ENCODE assay signal across 8 mouse cellular contexts in genomic region chr8:89849416-89850208, GRCm38 (mm10).
DNase-seq lines count a peak whose midpoint lies in the region; ATAC-seq and TF ChIP-seq lines count a peak whose summit lies in the region.
"Had no signal": no experiment of that assay in that cellular context is flagged by ENCODE, and none has a peak within 500 bp of the region (broad histone marks: within the 10 kb centered on the region; RNA-seq: fewer than 3 reads in every experiment).

No protein-coding gene starts in this region.

- peak; percentile 14 for DNase-seq in urinary bladder, postnatal 14 days (ENCODE audit: low spot score)
- DNase-seq in urinary bladder, adult 2 months (ENCODE audit: low spot score) = no peak
- peak; percentile 51 for DNase-seq in embryo, embryonic 9.5 days (ENCODE audit: extremely low spot score)
- DNase-seq in hindbrain, embryonic 11.5 days (ENCODE audit: low spot score) = peak; percentile 72
- peak; percentile 54 to 84 for DNase-seq in left cerebral cortex, postnatal 10 days (ENCODE audit: extremely low spot score in 1 of 2, low spot score in 2 of 2)
- DNase-seq in adipocyte (ENCODE audit: low spot score) = no peak

- no peaks in the 10 kb centered on the region for H3K27me3 ChIP-seq in hindbrain, embryonic 11.5 days (ENCODE audit: control insufficient read depth, insufficient read depth, low read length)
- H3K27me3 ChIP-seq: embryonic facial prominence, embryonic 12.5 days had no signal

- H3K4me2 ChIP-seq in hindbrain, embryonic 11.5 days (replicated peaks; ENCODE audit: low read depth, low read length) = no peak overlapping the region
- H3K4me2 ChIP-seq: embryonic facial prominence, embryonic 12.5 days had no signal

- TF ChIP-seq POLR2A in olfactory bulb, adult 2 months (IDR thresholded peaks at IDR 0.05; ENCODE audit: insufficient read depth, low read depth, low read length) = no peak

- peak; percentile 35 for ATAC-seq in hindbrain, embryonic 11.5 days (ENCODE audit: low FRiP score)

- H3K27ac ChIP-seq in hindbrain, embryonic 11.5 days (ENCODE audit: low read depth, low read length) = peak overlapping the region; percentile 58; the same call in 1 of the 2 replicates
- peak overlapping the region; percentile 28; the same call in 1 of the 2 replicates for H3K27ac ChIP-seq in olfactory bulb, adult 2 months (ENCODE audit: insufficient read depth, low read depth, low read length)
- H3K27ac ChIP-seq: embryonic facial prominence, embryonic 12.5 days had no signal

- H3K4me3 ChIP-seq in hindbrain, embryonic 11.5 days (ENCODE audit: low read depth, low read length) = no peak overlapping the region
- no peak overlapping the region for H3K4me3 ChIP-seq in olfactory bulb, adult 2 months (ENCODE audit: insufficient read depth, low read depth, low read length)
- H3K4me3 ChIP-seq: embryonic facial prominence, embryonic 12.5 days had no signal

- WGBS in hindbrain, embryonic 11.5 days = 60% methylated on average over 7 of the region's 7 CpGs
- WGBS in olfactory bulb, adult 2 months = 28% methylated on average over 7 of the region's 7 CpGs

- no peak overlapping the region for H3K9ac ChIP-seq in hindbrain, embryonic 11.5 days (ENCODE audit: low read depth, low read length)
- H3K9ac ChIP-seq: embryonic facial prominence, embryonic 12.5 days had no signal

- 0 out of 2 replicates have a peak, but pooled peaks cover 2% of the 10 kb centered on the region for H3K4me1 ChIP-seq in hindbrain, embryonic 11.5 days (replicated peaks; ENCODE audit: control insufficient read depth, insufficient read depth, low read length)
- no peaks in the 10 kb centered on the region for H3K4me1 ChIP-seq in olfactory bulb, adult 2 months (ENCODE audit: control insufficient read depth, insufficient read depth, low read length)
- H3K4me1 ChIP-seq: embryonic facial prominence, embryonic 12.5 days had no signal

- no peaks in the 10 kb centered on the region for H3K9me3 ChIP-seq in hindbrain, embryonic 11.5 days (ENCODE audit: control insufficient read depth, low read length)
- H3K9me3 ChIP-seq: embryonic facial prominence, embryonic 12.5 days had no signal

- intact Hi-C loops in left cerebral cortex, postnatal 10 days (cut with DNase I) = loop anchor here (2.0 to 10.0 kb wide), 6 partner anchors 138 to 943 kb away; partner anchors contain the start of gene Tox3

- no peak for TF ChIP-seq CTCF in olfactory bulb, adult 2 months (IDR thresholded peaks at IDR 0.05; ENCODE audit: insufficient read depth, low read depth, low read length)

- no peaks in the 10 kb centered on the region for H3K36me3 ChIP-seq in hindbrain, embryonic 11.5 days (ENCODE audit: control insufficient read depth, insufficient read depth, low read length)
- H3K36me3 ChIP-seq: embryonic facial prominence, embryonic 12.5 days had no signal

Comparison
In these comparisons a context has a peak if more than half of its experiments do, and no peak if none do; other contexts are left out.
1. DNase-seq: peak in urinary bladder, postnatal 14 days (single experiment), embryo, embryonic 9.5 days (single experiment), hindbrain, embryonic 11.5 days (single experiment) and left cerebral cortex, postnatal 10 days (2 of 2); none in urinary bladder, adult 2 months (single experiment) and adipocyte (single experiment).